Mouse (Mus musculus) G1E (cell line): ENCODE data around the gene Enc1.

Source experiments
- CTCF ChIP-seq: IDR thresholded peaks from 2 replicates; pipeline ENCODE4 v1.5.1; 2012; ENCODE audit warnings: low read depth, low read length, inconsistent platforms, mixed read lengths
- GATA1 ChIP-seq: IDR thresholded peaks from 2 replicates; pipeline ENCODE4 v1.6.1; 2012; ENCODE audit warnings: borderline replicate concordance, low read length, inconsistent platforms, mixed read lengths
- GATA2 ChIP-seq: IDR thresholded peaks from 2 replicates; pipeline ENCODE4 v1.6.1; 2012; ENCODE audit warnings: low read depth, low read length, inconsistent platforms, borderline replicate concordance
- POLR2AphosphoS5 ChIP-seq: IDR thresholded peaks from 2 replicates; pipeline ENCODE4 v1.6.1; 2012; ENCODE audit warnings: low read depth, low read length, inconsistent platforms; ENCODE audit not compliant: insufficient replicate concordance
- TAL1 ChIP-seq: conservative IDR thresholded peaks from 2 replicates; pipeline ENCODE4 v1.6.1; 2012; ENCODE audit warnings: low read depth, low read length, inconsistent platforms, mixed read lengths

- no peak for TF ChIP-seq CTCF
- no peak for TF ChIP-seq GATA1
- TF ChIP-seq TAL1 = no peak
- no peak for TF ChIP-seq POLR2AphosphoS5
- TF ChIP-seq GATA2 = no peak
These were observed 58.0 kb downstream of the Enc1 start for GRCm38 (mm10) chr13:97298896-97299295.
